9 mouse cellular contexts compared by ENCODE assay signal in genomic region chr5:76855829-76856600, GRCm38 (mm10). TPM values are rescaled to one million over a fixed set of nuclear protein-coding genes. Genes with fewer than 3 reads are reported as not detected.
DNase-seq lines count a peak whose midpoint lies in the region; ATAC-seq and TF ChIP-seq lines count a peak whose summit lies in the region.
"Had no signal": no experiment of that assay in that cellular context is flagged by ENCODE, and none has a peak within 500 bp of the region (broad histone marks: within the 10 kb centered on the region; RNA-seq: fewer than 3 reads in every experiment).

No protein-coding gene starts in this region.

- peak overlapping the region; percentile 15; the same call in 1 of the 2 replicates for H3K4me2 ChIP-seq in forebrain, embryonic 15.5 days (replicated peaks)
- H3K4me2 ChIP-seq in liver, embryonic 12.5 days: peak overlapping the region; percentile 62

- 22% methylated on average over 25 of the region's 25 CpGs for WGBS in forebrain, embryonic 15.5 days
- 24% methylated on average over 25 of the region's 25 CpGs for WGBS in liver, embryonic 12.5 days (ENCODE audit: insufficient replicate concordance)

- H3K36me3 ChIP-seq in forebrain, embryonic 15.5 days: peaks cover 36% of the 10 kb centered on the region
- peaks cover 10% of the 10 kb centered on the region; the same call in 1 of the 2 replicates for H3K36me3 ChIP-seq in liver, embryonic 12.5 days

- no peaks in the 10 kb centered on the region for H3K27me3 ChIP-seq in forebrain, embryonic 15.5 days
- peaks cover 59% of the 10 kb centered on the region for H3K27me3 ChIP-seq in liver, embryonic 12.5 days (replicated peaks)

- H3K9ac ChIP-seq in forebrain, embryonic 15.5 days (replicated peaks): no peak overlapping the region
- H3K9ac ChIP-seq in liver, embryonic 12.5 days: no peak overlapping the region

- peak; percentile 51 to 58 for DNase-seq in right cerebral cortex, postnatal 10 days (ENCODE audit: low spot score in 2 of 2)
- DNase-seq in right cerebral cortex, adult 18-20 months: no peak
- no peak for DNase-seq in urinary bladder, postnatal 4 days (ENCODE audit: low spot score in 2 of 2)
- DNase-seq in left cerebral cortex, postnatal 36 days (ENCODE audit: low spot score in 2 of 2): no peak
- DNase-seq in gastrocnemius, adult 2 months: no peak
- DNase-seq: adrenal gland, adult 2 months; lung, postnatal 14 days had no signal

- ATAC-seq in forebrain, embryonic 15.5 days (replicated peaks): no peak
- ATAC-seq in liver, embryonic 12.5 days: no peak

- no peak overlapping the region for H3K4me3 ChIP-seq in forebrain, embryonic 15.5 days
- peak overlapping the region; percentile 37 for H3K4me3 ChIP-seq in liver, embryonic 12.5 days
- no peak overlapping the region; the same call in 1 of the 2 replicates for H3K4me3 ChIP-seq in gastrocnemius, adult 2 months

- TF ChIP-seq CTCF in gastrocnemius, adult 2 months (IDR thresholded peaks at IDR 0.05): no peak

- H3K4me1 ChIP-seq in forebrain, embryonic 15.5 days: peaks cover 11% of the 10 kb centered on the region
- peaks cover 20% of the 10 kb centered on the region for H3K4me1 ChIP-seq in liver, embryonic 12.5 days

- intact Hi-C loops in left cerebral cortex, postnatal 36 days (cut with DNase I): no loop called here
- intact Hi-C loops in gastrocnemius, adult 2 months (cut with DNase I): no loop called here

- H3K27ac ChIP-seq in forebrain, embryonic 15.5 days (replicated peaks): peak overlapping the region; percentile 17
- H3K27ac ChIP-seq in liver, embryonic 12.5 days: no peak overlapping the region
- H3K27ac ChIP-seq in gastrocnemius, adult 2 months: no peak overlapping the region

- H3K9me3 ChIP-seq in forebrain, embryonic 15.5 days: no peaks in the 10 kb centered on the region
- H3K9me3 ChIP-seq in liver, embryonic 12.5 days (replicated peaks): no peaks in the 10 kb centered on the region

RNA-seq across cellular contexts. Expression of gene Aasdh, which starts 49.3 kb away (rescaled TPM):
- 25.6 and 27.5 TPM in 2 replicates for polyA plus RNA-seq in forebrain, embryonic 15.5 days (2015; fragmentation: Nextera tagmentation; extraction: Ambion mirVana)
- 12.5 and 13.0 TPM in 2 replicates for polyA plus RNA-seq in liver, embryonic 12.5 days (2016; fragmentation: Nextera tagmentation; extraction: Ambion mirVana)
- 10 to 100 TPM; 22.8 to 25.0 TPM for total RNA-seq in left cerebral cortex, postnatal 36 days (2021)
- total RNA-seq in gastrocnemius, adult 2 months (2021): 10 to 100 TPM in 1 of 2 experiments, 1 to 10 TPM in 1; 9.6 to 12.9 TPM

Comparison
In these comparisons a context has a peak if more than half of its experiments do, and no peak if none do; other contexts are left out.
1. DNase-seq: peak in right cerebral cortex, postnatal 10 days (2 of 2); none in right cerebral cortex, adult 18-20 months (single experiment), urinary bladder, postnatal 4 days (0 of 2), left cerebral cortex, postnatal 36 days (0 of 2) and gastrocnemius, adult 2 months (single experiment).